Mouse (Mus musculus): ENCODE data around the gene Rubcnl. TPM values are rescaled to one million over a fixed set of nuclear protein-coding genes. Genes with fewer than 3 reads are reported as not detected.

Gene Rubcnl
- polyA plus RNA-seq, 1 experiment from 2014 or later = 0.89 TPM

- no peaks in the 10 kb centered on the region for H3K27me3 ChIP-seq (ENCODE audit: insufficient read depth, low read length)
- H3K4me1 ChIP-seq (ENCODE audit: insufficient read depth) = no peaks in the 10 kb centered on the region
- H3K36me3 ChIP-seq (ENCODE audit: insufficient read depth) = no peaks in the 10 kb centered on the region
- TF ChIP-seq CTCF (IDR thresholded peaks at IDR 0.05; ENCODE audit: low read depth) = no peak
- no peak for ATAC-seq (ENCODE audit: insufficient read depth)
- WGBS = 78% methylated on average over 6 of the region's 6 CpGs
- no peak overlapping the region for H3K27ac ChIP-seq (ENCODE audit: low read depth)
- H3K4me3 ChIP-seq (ENCODE audit: low read depth, low read length) = no peak overlapping the region
- H3K9ac ChIP-seq = no peak overlapping the region
- no peak overlapping the region for H3K4me2 ChIP-seq
- H3K9me3 ChIP-seq (ENCODE audit: low read depth, low read length) = no peaks in the 10 kb centered on the region
- no peak for DNase-seq
Measured at GRCm38 (mm10) chr14:75001364-75001763, 14.5 kb upstream of the Rubcnl start.

GRCm38 (mm10) chr14:75003356-75003755 is 12.5 kb upstream of the Rubcnl start:
- TF ChIP-seq CTCF (IDR thresholded peaks at IDR 0.05; ENCODE audit: low read depth) = no peak
- Histone ChIP-seq H3K4me1 (ENCODE audit: insufficient read depth) (no peaks in the 10 kb centered on the region), H3K4me3 (ENCODE audit: low read depth, low read length) (no peak overlapping the region), H3K27me3 (ENCODE audit: insufficient read depth, low read length) (no peaks in the 10 kb centered on the region), H3K9ac (no peak overlapping the region), H3K9me3 (ENCODE audit: low read depth, low read length) (no peaks in the 10 kb centered on the region), H3K4me2 (no peak overlapping the region), H3K36me3 (ENCODE audit: insufficient read depth) (no peaks in the 10 kb centered on the region), H3K27ac (ENCODE audit: low read depth) (no peak overlapping the region)
- peak; percentile 85 for DNase-seq
- ATAC-seq (ENCODE audit: insufficient read depth) = peak; percentile 93
- 31% methylated on average over 3 of the region's 3 CpGs for WGBS

- H3K4me2 ChIP-seq = no peak overlapping the region
- H3K4me1 ChIP-seq (ENCODE audit: insufficient read depth) = no peaks in the 10 kb centered on the region
- H3K4me3 ChIP-seq (ENCODE audit: low read depth, low read length) = no peak overlapping the region
- ATAC-seq (ENCODE audit: insufficient read depth) = no peak
- no peak for DNase-seq
- no peak overlapping the region for H3K9ac ChIP-seq
- H3K27me3 ChIP-seq (ENCODE audit: insufficient read depth, low read length) = no peaks in the 10 kb centered on the region
- 82% methylated on average over 2 of the region's 2 CpGs for WGBS
- no peaks in the 10 kb centered on the region for H3K36me3 ChIP-seq (ENCODE audit: insufficient read depth)
- no peak for TF ChIP-seq CTCF (IDR thresholded peaks at IDR 0.05; ENCODE audit: low read depth)
- H3K9me3 ChIP-seq (ENCODE audit: low read depth, low read length) = no peaks in the 10 kb centered on the region
- no peak overlapping the region for H3K27ac ChIP-seq (ENCODE audit: low read depth)
Measured at GRCm38 (mm10) chr14:75005478-75006199, 10.2 kb upstream of the Rubcnl start.

GRCm38 (mm10) chr14:75010346-75010745 is 5.5 kb upstream of the Rubcnl start:
- Histone ChIP-seq H3K27me3 (ENCODE audit: insufficient read depth, low read length) (no peaks in the 10 kb centered on the region), H3K9ac (no peak overlapping the region), H3K4me1 (ENCODE audit: insufficient read depth) (no peaks in the 10 kb centered on the region), H3K4me3 (ENCODE audit: low read depth, low read length) (no peak overlapping the region), H3K9me3 (ENCODE audit: low read depth, low read length) (no peaks in the 10 kb centered on the region), H3K27ac (ENCODE audit: low read depth) (no peak overlapping the region), H3K36me3 (ENCODE audit: insufficient read depth) (no peaks in the 10 kb centered on the region), H3K4me2 (no peak overlapping the region)
- 47% methylated on average over 4 of the region's 4 CpGs for WGBS
- no peak for DNase-seq
- ATAC-seq (ENCODE audit: insufficient read depth) = no peak
- TF ChIP-seq CTCF (IDR thresholded peaks at IDR 0.05; ENCODE audit: low read depth) = no peak

- no peak for DNase-seq
- H3K27ac ChIP-seq (ENCODE audit: low read depth) = no peak overlapping the region
- H3K27me3 ChIP-seq (ENCODE audit: insufficient read depth, low read length) = no peaks in the 10 kb centered on the region
- no peaks in the 10 kb centered on the region for H3K9me3 ChIP-seq (ENCODE audit: low read depth, low read length)
- TF ChIP-seq CTCF (IDR thresholded peaks at IDR 0.05; ENCODE audit: low read depth) = no peak
- WGBS = 31% methylated on average over 8 of the region's 8 CpGs
- H3K4me1 ChIP-seq (ENCODE audit: insufficient read depth) = no peaks in the 10 kb centered on the region
- no peak overlapping the region for H3K4me2 ChIP-seq
- no peaks in the 10 kb centered on the region for H3K36me3 ChIP-seq (ENCODE audit: insufficient read depth)
- no peak for ATAC-seq (ENCODE audit: insufficient read depth)
- no peak overlapping the region for H3K4me3 ChIP-seq (ENCODE audit: low read depth, low read length)
- H3K9ac ChIP-seq = no peak overlapping the region
Measured at GRCm38 (mm10) chr14:75010986-75011655, 4.7 kb upstream of the Rubcnl start.

GRCm38 (mm10) chr14:75016715-75017020 is 841 bp downstream of the Rubcnl start:
- no peak for DNase-seq
- Histone ChIP-seq H3K9ac (peak overlapping the region; percentile 55; the same call in 1 of the 2 replicates), H3K4me2 (peak overlapping the region; percentile 86), H3K4me1 (ENCODE audit: insufficient read depth) (no peaks in the 10 kb centered on the region), H3K36me3 (ENCODE audit: insufficient read depth) (no peaks in the 10 kb centered on the region), H3K27me3 (ENCODE audit: insufficient read depth, low read length) (no peaks in the 10 kb centered on the region), H3K27ac (ENCODE audit: low read depth) (no peak overlapping the region), H3K9me3 (ENCODE audit: low read depth, low read length) (no peaks in the 10 kb centered on the region), H3K4me3 (ENCODE audit: low read depth, low read length) (peak overlapping the region; percentile 49)
- ATAC-seq (ENCODE audit: insufficient read depth) = peak; percentile 20; the same call in 1 of the 2 replicates
- WGBS = 72% methylated on average over 9 of the region's 9 CpGs
- TF ChIP-seq CTCF (IDR thresholded peaks at IDR 0.05; ENCODE audit: low read depth) = no peak

GRCm38 (mm10) chr14:75017277-75017676 is 1.4 kb downstream of the Rubcnl start:
- H3K4me1 ChIP-seq (ENCODE audit: insufficient read depth) = no peaks in the 10 kb centered on the region
- 85% methylated on average over 7 of the region's 7 CpGs for WGBS
- no peak overlapping the region for H3K4me3 ChIP-seq (ENCODE audit: low read depth, low read length)
- no peaks in the 10 kb centered on the region for H3K36me3 ChIP-seq (ENCODE audit: insufficient read depth)
- no peak for DNase-seq
- no peaks in the 10 kb centered on the region for H3K9me3 ChIP-seq (ENCODE audit: low read depth, low read length)
- H3K4me2 ChIP-seq = no peak overlapping the region
- H3K9ac ChIP-seq = no peak overlapping the region
- TF ChIP-seq CTCF (IDR thresholded peaks at IDR 0.05; ENCODE audit: low read depth) = no peak
- H3K27me3 ChIP-seq (ENCODE audit: insufficient read depth, low read length) = no peaks in the 10 kb centered on the region
- no peak overlapping the region for H3K27ac ChIP-seq (ENCODE audit: low read depth)
- ATAC-seq (ENCODE audit: insufficient read depth) = no peak

Data from lung, embryonic 14.5 days (tissue).